Mouse (Mus musculus): ENCODE data around the gene Mbd5.
A peak's percentile ranks its signal among the peaks of the same experiment; 100 is the strongest.

Gene Mbd5

DNA sequence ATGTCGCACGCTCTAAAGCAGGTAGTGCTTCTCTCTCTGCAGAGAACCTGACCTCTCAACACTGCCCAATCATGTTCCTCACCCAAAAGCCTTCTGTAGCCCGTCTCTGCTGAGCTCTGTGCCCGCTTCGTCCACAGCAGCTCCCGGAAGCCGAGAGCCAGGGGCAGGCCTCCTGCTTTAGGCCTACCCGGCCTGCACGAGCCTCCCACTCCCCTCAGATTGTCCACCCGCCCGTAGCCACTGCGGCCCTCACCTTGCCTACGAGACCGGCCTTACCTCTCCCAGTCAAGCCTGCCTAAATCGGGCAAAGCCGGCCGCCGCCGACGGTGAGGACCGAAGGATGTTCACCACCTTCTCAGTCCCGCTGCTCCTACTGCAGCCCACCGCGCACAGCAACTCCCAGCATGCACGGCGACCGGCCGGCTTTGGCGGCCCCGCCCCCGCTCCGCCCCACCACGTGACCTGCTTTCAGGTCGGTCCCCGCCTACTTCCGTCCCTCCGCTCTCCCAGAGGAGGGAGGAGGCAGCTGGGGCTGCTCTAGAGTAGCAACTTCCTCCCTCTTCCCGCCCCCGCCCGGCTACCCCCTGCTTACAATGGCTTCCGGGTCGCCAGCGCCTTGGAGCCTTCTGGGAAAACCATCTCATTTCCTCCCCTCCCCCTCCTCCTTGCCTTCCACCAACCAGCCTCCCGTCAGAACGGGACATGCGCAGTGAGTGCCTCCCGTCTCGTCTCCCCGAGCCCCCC lies at the start of gene Mbd5:
Gene Mbd5 (plus strand): TSS at position 668 of the 744 bp plus-strand sequence.
- DNase-seq, result peak; percentile 98 to 100

DNA sequence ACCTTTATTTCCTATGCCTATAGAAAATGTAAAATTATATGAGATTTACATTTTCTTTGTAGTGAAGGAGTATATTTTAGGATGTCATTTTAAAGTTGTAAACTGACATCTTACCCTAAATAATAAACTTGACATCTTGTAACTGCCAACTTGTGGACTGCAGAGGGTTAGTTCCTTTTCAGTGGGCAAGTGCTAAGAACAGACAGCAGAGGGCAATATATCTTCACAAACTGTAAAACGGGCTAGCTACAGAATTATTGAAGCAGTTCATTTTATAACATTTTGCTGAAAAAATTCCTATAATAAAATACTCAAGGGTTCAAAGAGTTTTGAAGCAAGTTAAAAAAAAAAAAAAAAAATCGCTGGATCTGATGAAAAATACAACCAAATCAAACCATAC lies 40.4 kb upstream of the Mbd5 start:
- DNase-seq, result peak in 1 of 2 experiments; percentile 15

DNA sequence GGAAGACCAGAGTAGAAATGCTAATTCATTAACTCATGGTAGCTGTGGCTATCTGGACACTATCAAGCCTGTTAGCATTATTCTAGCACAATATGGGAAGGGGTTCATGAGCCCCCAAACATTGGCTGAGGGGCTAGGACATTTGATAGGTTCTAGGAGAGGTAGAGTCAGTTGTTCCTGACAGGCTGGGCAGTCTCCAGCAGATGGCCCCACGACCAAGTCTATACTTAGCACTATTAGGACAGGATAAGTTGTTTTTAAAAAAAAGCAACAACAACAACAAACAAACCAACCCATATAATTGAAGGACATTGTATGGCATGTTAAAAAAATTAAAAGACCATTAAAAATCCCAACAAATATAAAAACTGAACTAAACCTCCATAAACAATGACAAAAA lies 35.1 kb upstream of the Mbd5 start:
- DNase-seq, result peak in 1 of 2 experiments; percentile 18

DNA sequence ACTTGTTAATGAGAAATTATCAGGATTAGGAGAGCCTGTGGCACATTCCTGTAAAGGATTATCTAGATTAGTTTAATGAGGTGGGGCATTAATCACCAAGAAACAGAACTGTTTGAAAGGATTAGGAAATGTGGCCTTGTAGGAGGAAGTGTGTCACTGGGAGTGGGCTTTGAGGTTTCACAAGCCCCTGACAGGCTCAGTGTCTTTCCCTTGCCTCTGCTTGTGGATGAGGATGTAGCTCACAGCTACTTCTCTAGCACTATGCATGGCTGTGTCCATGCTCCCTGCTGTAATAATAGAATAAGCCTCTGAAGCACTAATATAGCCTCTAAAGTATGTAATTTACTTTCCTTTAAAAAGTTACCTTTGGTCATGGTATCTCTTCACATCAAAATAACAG lies 33.5 kb upstream of the Mbd5 start:
- DNase-seq, result no peak

DNA sequence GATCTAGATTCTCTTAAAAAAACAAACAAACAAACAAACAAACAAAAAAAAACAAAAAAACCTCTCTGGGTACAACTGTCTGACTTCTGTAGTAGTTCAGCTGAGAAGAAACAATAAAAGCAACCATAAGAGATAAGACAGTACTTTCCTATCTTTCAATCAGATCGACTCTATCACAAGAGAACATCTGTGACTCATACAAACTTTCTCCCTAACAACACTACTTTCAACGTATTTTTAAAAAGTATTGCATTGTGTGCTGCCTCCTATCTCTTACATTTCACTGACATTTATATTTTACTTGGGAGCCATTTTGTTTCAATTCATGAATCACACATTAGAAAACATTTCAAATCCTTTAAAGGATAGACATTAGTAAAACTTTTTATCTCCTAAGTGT lies 14.2 kb upstream of the Mbd5 start:
- DNase-seq, result no peak

DNA sequence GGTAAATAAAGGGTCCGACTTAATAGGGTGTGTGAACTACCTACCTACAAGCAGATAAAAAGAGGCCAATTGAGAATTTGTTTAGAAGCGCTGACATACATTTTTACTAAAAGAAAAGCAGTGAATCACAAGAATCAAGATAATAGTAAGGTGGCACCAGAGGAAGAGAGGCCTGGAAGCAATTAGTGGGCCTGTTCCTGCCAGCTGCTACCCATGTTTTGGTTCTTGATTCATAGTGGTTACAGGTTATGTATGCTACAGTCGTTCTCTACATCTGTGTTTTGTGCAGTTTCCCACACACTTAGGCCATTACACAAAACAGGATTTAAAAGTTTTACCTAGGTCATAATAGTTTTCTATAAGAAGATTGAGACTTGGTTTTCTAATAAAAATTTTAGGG lies 1.5 kb upstream of the Mbd5 start:
- DNase-seq, result no peak

DNA sequence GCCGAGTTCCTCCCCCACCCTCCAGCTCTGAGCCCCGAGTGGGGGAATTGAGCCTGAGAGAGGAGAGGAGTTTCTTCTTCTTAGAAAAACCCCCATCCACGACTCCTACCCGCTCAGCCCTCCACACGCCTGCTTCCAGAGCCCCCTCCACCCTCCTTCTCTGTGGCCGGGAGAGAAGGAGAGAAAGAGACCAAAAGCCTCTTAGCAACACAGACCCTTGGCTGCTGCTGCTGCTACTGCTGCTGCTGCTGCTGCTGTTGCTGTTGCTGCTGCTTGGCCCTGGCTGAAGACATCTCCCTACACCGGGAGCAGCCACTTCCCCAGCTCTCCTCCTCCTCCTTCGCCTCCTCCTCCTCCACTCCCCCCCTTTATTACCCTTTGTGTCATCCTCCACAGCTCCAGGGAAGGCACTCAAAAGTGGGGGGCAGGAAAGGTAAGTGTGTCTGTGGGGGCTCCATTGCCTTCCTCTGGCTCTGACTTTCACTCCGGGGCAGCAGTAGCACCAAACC lies 489 bp downstream of the Mbd5 start:
- DNase-seq, result peak; percentile 50 to 57

DNA sequence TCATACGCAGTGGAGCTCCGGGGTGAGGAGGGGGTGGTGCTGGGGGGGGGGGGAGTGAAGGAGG lies 776 bp downstream of the Mbd5 start, which contains the start of gene Orc4:
Gene Orc4 (minus strand): TSS at position 26 of the 64 bp plus-strand sequence.
- DNase-seq, result no peak

DNA sequence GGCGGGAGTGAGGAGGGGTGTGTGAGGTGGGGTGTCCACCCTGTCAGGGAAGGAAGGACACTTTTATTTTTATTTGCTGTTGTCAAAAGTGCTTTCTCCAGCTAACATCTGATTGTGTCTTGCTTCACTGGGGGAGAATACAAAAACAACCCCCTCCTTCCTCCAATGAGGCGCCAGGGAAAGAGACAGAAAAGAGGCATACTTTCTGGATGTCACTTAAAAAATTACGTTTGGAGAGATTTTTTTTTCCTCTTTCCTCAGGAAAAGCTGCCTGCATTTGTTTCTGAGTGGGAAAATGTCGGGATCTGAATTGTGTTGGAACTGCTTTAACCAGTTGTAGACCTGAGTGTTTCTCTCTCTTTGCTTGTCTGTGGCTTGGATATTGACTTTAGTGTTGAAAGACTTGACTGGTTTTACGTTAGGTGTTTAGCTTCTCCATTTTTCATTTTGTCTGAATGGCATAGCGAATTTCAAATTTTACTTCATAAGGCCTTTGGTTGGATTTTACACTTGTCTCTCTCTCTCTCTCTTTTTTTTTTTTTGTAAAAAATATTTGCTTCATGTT lies 1.1 kb downstream of the Mbd5 start:
- no peak for DNase-seq

DNA sequence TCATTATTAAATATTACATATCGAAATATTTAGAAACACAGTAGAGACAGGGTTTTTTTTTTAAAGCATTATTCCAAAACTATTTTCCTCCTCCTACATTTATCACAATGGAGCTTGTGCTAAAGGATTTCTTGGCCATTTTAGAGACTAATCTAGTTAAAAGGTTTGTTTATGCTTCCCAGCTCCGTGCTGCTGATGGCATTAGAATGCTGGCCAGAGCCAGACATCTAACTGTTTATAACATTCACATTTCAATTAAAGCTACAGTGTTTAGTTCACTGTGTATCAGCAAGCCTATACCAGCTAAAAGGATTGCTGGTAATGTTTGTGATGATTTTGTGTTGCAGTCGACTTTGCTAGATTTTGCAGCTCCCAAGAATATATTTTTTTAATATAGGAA lies 7.3 kb downstream of the Mbd5 start:
- no peak for DNase-seq

DNA sequence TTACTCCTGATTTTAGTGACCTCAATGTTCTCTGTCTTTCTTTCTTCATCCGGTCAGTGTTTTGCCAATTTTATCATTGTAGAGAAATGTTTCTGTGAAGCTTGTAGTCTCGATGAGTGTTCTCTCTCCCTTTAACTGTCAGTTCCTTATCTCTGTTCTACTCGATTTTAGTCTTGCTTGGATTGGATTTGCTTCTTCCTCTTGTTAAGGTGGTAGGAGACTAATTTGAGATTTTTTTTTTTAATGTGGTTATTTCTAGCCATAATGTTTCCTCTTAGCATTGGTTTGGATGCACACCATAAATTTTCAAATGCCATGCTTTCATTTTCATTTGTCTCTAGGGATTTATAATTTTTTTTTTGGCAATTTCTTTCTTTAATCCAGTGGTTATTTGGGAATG lies 29.6 kb downstream of the Mbd5 start:
- DNase-seq, result no peak

DNA sequence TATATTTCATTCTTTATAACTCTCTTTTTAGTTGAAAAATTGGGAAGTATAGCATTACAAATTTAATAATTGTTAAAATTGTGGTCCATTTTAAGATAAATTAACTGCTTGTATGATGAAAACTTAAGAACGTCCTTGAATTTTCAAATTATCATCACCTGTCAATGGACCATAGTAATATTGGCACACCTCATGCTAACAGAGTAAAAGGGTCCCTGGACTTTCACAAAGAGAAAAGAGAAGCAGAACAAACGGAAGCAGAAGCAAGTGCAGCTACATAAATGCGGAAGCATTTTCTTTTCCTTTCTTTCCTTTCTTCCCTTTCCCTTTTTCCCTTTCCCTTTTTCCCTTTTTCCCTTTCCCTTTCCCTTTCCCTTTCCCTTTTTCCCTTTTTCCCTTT lies 41.0 kb downstream of the Mbd5 start:
- DNase-seq, result no peak

DNA sequence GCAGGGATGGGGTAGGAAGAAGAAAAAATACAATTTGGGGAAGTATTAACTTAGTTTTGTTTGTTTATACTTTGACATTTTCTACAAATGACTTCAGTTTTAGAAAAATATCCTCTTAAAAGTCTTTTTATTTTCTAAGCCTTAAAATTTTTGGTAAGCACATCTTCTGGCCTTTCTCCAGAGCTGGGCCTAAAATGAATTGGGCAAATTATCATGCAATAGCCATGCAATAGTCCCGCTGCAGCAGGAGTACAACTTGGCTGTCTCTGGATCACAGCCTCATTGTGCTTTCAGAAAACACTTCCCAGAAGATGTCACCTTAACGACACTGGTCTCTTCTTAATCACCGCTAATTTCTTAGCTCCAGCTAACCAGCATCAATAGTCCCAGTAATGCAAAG lies 91.2 kb downstream of the Mbd5 start:
- DNase-seq, result no peak

DNA sequence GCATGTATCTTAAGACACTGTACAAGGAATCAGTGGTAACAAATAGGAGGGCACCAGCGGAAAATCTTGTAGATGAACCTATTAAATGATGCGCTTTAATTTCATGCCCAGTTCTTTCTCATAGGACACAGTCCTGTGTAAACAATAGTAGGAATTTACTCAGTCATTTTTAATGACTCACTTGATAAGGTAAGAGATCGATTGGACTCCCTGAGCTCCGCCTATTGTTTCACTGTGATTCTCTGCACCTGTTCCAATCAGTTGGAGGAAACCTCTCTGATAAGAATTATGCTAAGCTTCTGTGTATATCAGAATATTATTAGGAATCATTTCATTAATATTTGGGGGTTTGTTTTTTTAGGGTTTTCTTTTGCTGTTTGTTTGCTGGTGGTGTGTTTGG lies 100.7 kb downstream of the Mbd5 start:
- no peak for DNase-seq

DNA sequence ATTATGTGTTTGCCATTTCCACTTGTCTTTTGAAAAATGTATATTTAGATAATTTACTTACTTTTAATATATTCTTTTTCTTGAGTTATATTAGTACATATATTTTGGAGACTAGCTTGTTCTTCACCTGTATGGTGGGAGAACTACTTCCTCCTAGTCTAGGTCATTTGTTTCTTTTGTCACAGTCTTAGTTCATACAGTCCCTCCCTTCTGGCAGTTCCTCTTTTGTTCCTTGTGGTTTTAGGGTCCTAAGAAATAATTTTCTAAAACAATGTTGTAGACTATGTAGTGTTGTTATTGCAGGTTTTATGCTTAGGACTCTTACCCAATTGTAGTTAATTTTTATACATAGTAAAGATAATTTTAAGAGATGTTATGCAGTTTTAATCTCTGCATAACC lies 118.6 kb downstream of the Mbd5 start:
- no peak for DNase-seq

DNA sequence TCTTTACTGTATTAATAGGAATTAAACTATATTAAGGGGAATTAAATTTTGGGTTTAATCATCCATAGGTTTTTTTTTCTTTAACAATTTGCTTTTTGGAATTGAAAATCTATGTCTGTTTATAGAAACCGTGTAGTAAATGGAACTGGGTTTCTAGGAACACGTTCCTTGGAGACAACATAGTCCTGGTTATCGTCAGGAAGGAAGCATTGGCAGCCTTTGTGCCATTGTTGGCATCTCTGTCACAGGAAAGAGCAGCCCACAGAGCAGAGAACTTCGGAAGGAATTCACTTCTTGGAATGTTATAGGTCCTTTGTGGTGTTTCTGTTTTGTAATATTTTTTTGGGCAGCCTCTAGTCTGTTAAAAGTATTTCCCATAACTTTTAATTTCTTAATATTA lies 135.7 kb downstream of the Mbd5 start:
- no peak for DNase-seq

DNA sequence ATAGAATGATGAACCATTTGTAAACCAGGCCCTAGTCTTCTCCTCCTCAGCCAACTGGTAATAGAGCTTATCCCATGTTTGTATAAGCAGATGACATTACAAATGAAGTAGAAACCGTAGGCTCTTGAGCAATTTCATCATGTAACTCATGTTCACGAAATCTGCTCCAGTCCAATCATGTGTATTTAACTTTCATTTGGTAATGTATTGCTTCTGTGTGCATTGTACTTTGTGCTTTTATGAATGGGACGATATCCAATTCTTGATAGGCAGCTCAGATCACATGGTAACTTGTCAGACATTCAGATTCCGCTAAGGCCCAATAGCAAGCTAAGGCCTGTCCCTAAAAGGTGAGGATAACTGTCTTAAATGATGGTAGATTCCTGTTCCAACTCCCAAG lies 141.5 kb downstream of the Mbd5 start:
- no peak for DNase-seq

DNA sequence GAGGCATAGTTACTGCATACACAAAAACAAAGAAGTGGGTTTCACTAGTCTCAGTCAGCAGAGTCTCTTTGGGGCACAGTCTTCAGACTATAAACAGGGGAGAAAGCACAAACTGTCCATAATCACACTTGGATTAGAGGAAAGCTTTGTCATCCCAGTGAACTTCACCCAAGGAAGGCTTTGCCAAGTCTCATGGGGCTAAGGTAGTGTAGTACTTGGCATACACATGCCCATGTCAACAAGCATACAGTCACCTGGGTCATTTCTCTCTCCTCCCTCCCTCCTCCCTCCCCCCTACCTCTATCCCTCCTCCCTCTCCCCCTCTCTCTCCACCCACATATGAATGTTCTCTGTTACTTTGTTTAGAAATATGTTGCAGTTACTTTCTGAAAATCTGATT lies 147.5 kb downstream of the Mbd5 start:
- no peak for DNase-seq

DNA sequence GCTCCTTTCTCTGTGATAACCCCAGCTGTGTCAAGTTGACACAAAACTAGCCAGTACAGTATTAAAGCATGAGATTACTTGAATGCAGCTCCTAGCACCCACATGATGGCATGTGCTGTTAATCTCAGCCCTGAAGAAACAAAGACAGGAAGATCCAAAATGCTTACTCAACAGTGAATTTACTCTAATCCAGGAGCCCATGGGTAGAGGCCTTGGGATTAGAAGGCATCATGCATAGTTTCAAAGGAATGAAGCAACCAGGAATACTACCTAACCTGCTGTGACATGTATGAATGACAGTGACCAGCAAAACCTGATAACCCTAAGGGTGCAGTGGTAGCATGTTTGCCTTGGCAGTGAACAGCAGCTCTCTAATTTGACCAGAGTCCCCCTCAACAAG lies 159.6 kb downstream of the Mbd5 start:
- no peak for DNase-seq

DNA sequence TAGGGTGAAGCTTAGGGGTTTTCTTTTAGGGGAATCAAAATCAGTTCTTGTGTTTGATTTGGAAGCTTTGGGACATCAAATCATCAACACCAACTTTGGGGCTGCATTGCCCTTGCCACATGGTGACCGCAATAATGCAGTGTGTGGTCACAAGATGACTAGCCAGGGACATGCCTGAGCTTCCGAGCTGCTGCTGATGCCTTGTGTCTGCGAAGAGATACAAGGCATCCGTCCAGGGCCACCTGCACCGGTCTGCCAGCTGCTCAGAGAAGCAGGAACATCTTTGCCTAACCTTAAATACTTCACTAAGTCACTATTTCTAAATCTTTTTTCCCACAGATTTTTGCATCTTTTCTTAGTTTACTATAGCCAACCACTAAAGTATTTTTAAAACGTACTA lies 170.6 kb downstream of the Mbd5 start:
- DNase-seq, result peak in 1 of 2 experiments; percentile 23

DNA sequence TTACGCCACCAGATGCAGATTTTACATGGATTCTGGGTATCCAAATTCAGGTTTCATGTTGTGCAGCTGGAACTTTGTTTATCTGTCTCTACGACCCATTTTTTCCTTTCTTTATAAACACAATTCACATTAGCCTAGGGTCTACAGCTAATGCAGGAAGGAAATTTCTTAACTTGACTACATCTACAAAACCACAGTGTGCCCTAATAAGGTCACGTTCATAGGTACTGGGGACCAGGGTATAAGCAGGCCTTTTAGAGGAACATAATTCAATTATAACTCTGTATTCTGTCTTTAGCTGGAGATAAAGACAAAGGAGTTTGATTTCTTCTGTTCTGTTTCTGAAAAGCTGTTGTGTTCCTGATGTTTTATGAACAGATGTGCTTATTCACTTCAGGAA lies 172.3 kb downstream of the Mbd5 start:
- no peak for DNase-seq

DNA sequence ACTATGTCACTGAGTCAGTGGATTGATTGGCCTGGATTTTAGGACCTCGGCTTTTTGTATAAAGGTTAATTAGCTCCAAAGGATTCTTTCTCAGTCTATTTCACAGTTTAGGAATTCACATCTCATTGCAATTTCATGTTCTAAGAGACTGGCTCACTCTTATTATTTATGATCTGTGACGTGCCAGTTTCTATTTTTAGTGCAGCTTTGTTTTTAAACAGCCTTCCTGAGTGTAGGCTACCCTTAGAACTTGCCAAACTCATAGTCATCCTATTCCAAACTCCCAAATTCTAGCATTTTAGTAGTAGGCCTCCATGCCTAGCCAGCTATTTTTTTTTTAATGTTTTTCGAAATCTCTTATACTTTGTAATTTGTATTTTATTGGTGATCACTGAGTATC lies 192.9 kb downstream of the Mbd5 start:
- DNase-seq, result no peak

DNA sequence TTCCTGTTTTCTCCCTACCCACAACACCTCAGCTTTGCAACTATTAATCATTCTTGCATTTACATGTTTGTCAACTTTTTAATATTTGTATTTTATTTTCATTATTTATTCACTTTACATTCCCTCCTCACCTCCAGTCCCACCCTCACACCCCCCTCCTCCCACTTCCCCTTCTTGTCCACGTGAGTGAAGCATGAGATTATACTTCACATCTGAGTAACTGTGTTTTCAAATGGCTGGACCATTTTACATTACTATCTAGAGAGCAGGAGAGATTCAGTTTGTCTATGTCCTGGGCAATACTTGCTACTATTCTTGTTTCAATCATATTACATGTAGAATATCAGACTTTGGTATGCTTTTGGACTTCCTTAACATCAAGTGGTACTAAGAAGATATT lies 204.3 kb downstream of the Mbd5 start:
- DNase-seq, result no peak

DNA sequence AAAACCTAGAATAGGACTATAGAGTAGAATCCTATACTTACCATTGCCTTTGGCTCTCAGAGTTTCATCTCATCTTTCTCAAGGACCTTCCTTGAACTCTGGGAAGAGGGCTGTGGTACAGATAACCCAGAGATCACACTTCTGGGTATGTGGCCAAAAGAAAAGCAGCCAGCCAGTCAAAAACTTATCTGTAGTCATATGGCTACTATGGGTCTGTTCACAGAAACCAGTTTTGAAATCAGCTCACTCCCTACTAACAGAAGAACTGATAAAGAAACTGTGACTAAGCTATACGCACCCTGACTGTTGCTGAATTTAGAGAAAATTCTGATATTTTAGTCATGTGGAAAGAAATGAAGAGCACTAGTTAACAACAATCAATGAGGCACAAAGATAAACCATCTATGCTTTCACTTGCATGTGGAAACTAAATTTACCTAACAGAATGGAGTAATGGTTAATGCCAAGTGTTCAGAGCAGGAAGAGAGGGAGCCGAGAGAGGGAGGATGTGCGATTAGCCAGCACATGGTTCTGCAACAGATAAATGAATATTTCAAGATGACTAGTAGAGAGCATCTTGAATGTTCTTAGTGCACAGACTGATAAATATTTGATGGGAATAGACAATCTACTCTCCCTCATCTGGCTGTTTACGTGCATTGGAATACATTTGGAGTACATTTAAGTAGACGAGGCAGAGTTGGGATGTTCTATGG lies 211.1 kb downstream of the Mbd5 start:
- DNase-seq, result no peak

DNA sequence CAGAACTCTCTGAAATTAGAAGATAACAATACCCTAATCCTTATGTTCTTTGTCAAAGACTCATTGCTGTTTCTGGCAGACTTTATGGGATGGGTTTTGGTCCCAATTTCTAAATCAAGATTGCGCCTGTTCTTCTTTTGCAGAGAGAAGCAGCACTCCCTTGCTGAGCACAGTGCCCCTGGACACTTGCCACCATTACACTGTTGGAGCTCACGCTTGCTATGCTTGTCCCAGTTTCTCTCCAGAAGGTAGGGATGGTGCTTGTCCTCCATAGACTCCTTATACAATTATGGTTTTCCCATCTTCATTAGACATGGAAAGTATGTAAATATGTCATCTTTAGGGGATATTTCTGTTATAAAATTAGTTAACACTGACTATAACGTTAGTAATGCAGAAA lies 220.5 kb downstream of the Mbd5 start:
- DNase-seq, result peak; percentile 67 to 85
